Mouse (Mus musculus): ENCODE data around the gene Vps11. TPM values are rescaled to one million over a fixed set of nuclear protein-coding genes. Genes with fewer than 3 reads are reported as not detected.
A peak's percentile ranks its signal among the peaks of the same experiment; 100 is the strongest.

Gene Vps11
- polyA plus RNA-seq, 1 experiment from 2014 or later = 14.4 TPM

- peak; percentile 87 for ATAC-seq (ENCODE audit: low read depth)
- under 1% methylated on average over 88 of the region's 91 CpGs for WGBS (ENCODE audit: insufficient replicate concordance)
- Histone ChIP-seq H3K27ac (ENCODE audit: low read length) (peak within 1 kb of the TSS; percentile 99), H3K27me3 (ENCODE audit: control insufficient read depth, insufficient read depth, low read depth, low read length) (no peaks in the 10 kb centered on the region), H3K9me3 (replicated peaks; ENCODE audit: control insufficient read depth, low read length) (no peaks in the 10 kb centered on the region), H3K36me3 (ENCODE audit: control insufficient read depth, insufficient read depth) (peaks cover 65% of the 10 kb centered on the region), H3K9ac (ENCODE audit: low read depth, low read length) (peak within 1 kb of the TSS; percentile 96), H3K4me3 (ENCODE audit: low read depth, low read length) (peak within 1 kb of the TSS; percentile 85), H3K4me2 (ENCODE audit: low read depth, low read length) (peak within 1 kb of the TSS; percentile 79), H3K4me1 (ENCODE audit: control insufficient read depth, low read depth, low read length) (peaks cover 28% of the 10 kb centered on the region)
Measured at GRCm38 (mm10) chr9:44334396-44335330, 26.8 kb downstream of the Vps11 start, which contains the start of gene H2afx. Gene H2afx, plus strand, starts transcription at chr9:44334694.

- peak overlapping the region; percentile 61 for H3K4me2 ChIP-seq (ENCODE audit: low read depth, low read length)
- H3K27ac ChIP-seq (ENCODE audit: low read length) = peak overlapping the region; percentile 88
- no peaks in the 10 kb centered on the region for H3K27me3 ChIP-seq (ENCODE audit: control insufficient read depth, insufficient read depth, low read depth, low read length)
- H3K4me1 ChIP-seq (ENCODE audit: control insufficient read depth, low read depth, low read length) = peaks cover 28% of the 10 kb centered on the region
- 93% methylated on average over 13 of the region's 13 CpGs for WGBS (ENCODE audit: insufficient replicate concordance)
- peak overlapping the region; percentile 52 for H3K9ac ChIP-seq (ENCODE audit: low read depth, low read length)
- no peaks in the 10 kb centered on the region for H3K9me3 ChIP-seq (replicated peaks; ENCODE audit: control insufficient read depth, low read length)
- H3K4me3 ChIP-seq (ENCODE audit: low read depth, low read length) = peak overlapping the region; percentile 59
- H3K36me3 ChIP-seq (ENCODE audit: control insufficient read depth, insufficient read depth) = peaks cover 54% of the 10 kb centered on the region
- no peak for ATAC-seq (ENCODE audit: low read depth)
Measured at GRCm38 (mm10) chr9:44332918-44333638, 28.4 kb downstream of the Vps11 start.

- Histone ChIP-seq H3K4me2 (ENCODE audit: low read depth, low read length) (no peak overlapping the region), H3K27me3 (ENCODE audit: control insufficient read depth, insufficient read depth, low read depth, low read length) (no peaks in the 10 kb centered on the region), H3K36me3 (ENCODE audit: control insufficient read depth, insufficient read depth) (peaks cover 35% of the 10 kb centered on the region), H3K27ac (ENCODE audit: low read length) (no peak overlapping the region), H3K4me1 (ENCODE audit: control insufficient read depth, low read depth, low read length) (peaks cover 28% of the 10 kb centered on the region), H3K9me3 (replicated peaks; ENCODE audit: control insufficient read depth, low read length) (no peaks in the 10 kb centered on the region), H3K4me3 (ENCODE audit: low read depth, low read length) (no peak overlapping the region), H3K9ac (ENCODE audit: low read depth, low read length) (no peak overlapping the region)
- ATAC-seq (ENCODE audit: low read depth) = no peak
- WGBS (ENCODE audit: insufficient replicate concordance) = 81% methylated on average over 6 of the region's 6 CpGs
Measured at GRCm38 (mm10) chr9:44330736-44331135, 30.7 kb downstream of the Vps11 start.

- no peak for ATAC-seq (ENCODE audit: low read depth)
- peak overlapping the region; percentile 72 for H3K4me3 ChIP-seq (ENCODE audit: low read depth, low read length)
- 86% methylated on average over 5 of the region's 5 CpGs for WGBS (ENCODE audit: insufficient replicate concordance)
- 0 out of 2 replicates have a peak overlapping the region, but pooled peaks have one; percentile 4 for H3K27ac ChIP-seq (ENCODE audit: low read length)
- H3K27me3 ChIP-seq (ENCODE audit: control insufficient read depth, insufficient read depth, low read depth, low read length) = no peaks in the 10 kb centered on the region
- peaks cover 19% of the 10 kb centered on the region for H3K4me1 ChIP-seq (ENCODE audit: control insufficient read depth, low read depth, low read length)
- H3K4me2 ChIP-seq (ENCODE audit: low read depth, low read length) = peak overlapping the region; percentile 84
- H3K36me3 ChIP-seq (ENCODE audit: control insufficient read depth, insufficient read depth) = peaks cover 21% of the 10 kb centered on the region
- H3K9ac ChIP-seq (ENCODE audit: low read depth, low read length) = peak overlapping the region; percentile 86; the same call in 1 of the 2 replicates
- H3K9me3 ChIP-seq (replicated peaks; ENCODE audit: control insufficient read depth, low read length) = no peaks in the 10 kb centered on the region
Measured at GRCm38 (mm10) chr9:44327926-44328325, 33.5 kb downstream of the Vps11 start.

- Histone ChIP-seq H3K27ac (ENCODE audit: low read length) (peak overlapping the region; percentile 73), H3K9me3 (replicated peaks; ENCODE audit: control insufficient read depth, low read length) (no peaks in the 10 kb centered on the region), H3K4me3 (ENCODE audit: low read depth, low read length) (peak overlapping the region; percentile 72), H3K27me3 (ENCODE audit: control insufficient read depth, insufficient read depth, low read depth, low read length) (no peaks in the 10 kb centered on the region), H3K4me1 (ENCODE audit: control insufficient read depth, low read depth, low read length) (peaks cover 18% of the 10 kb centered on the region), H3K4me2 (ENCODE audit: low read depth, low read length) (peak overlapping the region; percentile 84), H3K9ac (ENCODE audit: low read depth, low read length) (peak overlapping the region; percentile 86), H3K36me3 (ENCODE audit: control insufficient read depth, insufficient read depth) (peaks cover 16% of the 10 kb centered on the region)
- under 1% methylated on average over 22 of the region's 22 CpGs for WGBS (ENCODE audit: insufficient replicate concordance)
- ATAC-seq (ENCODE audit: low read depth) = peak; percentile 37
Measured at GRCm38 (mm10) chr9:44327064-44327711, 34.3 kb downstream of the Vps11 start.

- peak; percentile 85 for ATAC-seq (ENCODE audit: low read depth)
- peak overlapping the region; percentile 86 for H3K9ac ChIP-seq (ENCODE audit: low read depth, low read length)
- peaks cover 10% of the 10 kb centered on the region; the same call in 1 of the 2 replicates for H3K36me3 ChIP-seq (ENCODE audit: control insufficient read depth, insufficient read depth)
- no peaks in the 10 kb centered on the region for H3K9me3 ChIP-seq (replicated peaks; ENCODE audit: control insufficient read depth, low read length)
- H3K4me1 ChIP-seq (ENCODE audit: control insufficient read depth, low read depth, low read length) = peaks cover 18% of the 10 kb centered on the region
- H3K4me3 ChIP-seq (ENCODE audit: low read depth, low read length) = peak overlapping the region; percentile 72
- H3K27me3 ChIP-seq (ENCODE audit: control insufficient read depth, insufficient read depth, low read depth, low read length) = no peaks in the 10 kb centered on the region
- H3K4me2 ChIP-seq (ENCODE audit: low read depth, low read length) = peak overlapping the region; percentile 84
- WGBS (ENCODE audit: insufficient replicate concordance) = 0% methylated on average over 38 of the region's 38 CpGs
- H3K27ac ChIP-seq (ENCODE audit: low read length) = peak overlapping the region; percentile 73
Measured at GRCm38 (mm10) chr9:44326371-44327063, 35.0 kb downstream of the Vps11 start.

GRCm38 (mm10) chr9:44325768-44326370 lies 35.6 kb downstream of the Vps11 start, which contains the start of gene Dpagt1:
Gene Dpagt1, plus strand, starts transcription at chr9:44326019.
- ATAC-seq (ENCODE audit: low read depth) = no peak
- 2% methylated on average over 12 of the region's 12 CpGs for WGBS (ENCODE audit: insufficient replicate concordance)

More at GRCm38 (mm10) chr9:44325768-44326370, 35.6 kb downstream of the Vps11 start, which contains the start of gene Dpagt1:
- Histone ChIP-seq H3K9ac (ENCODE audit: low read depth, low read length) (peak within 1 kb of the TSS; percentile 86), H3K27me3 (ENCODE audit: control insufficient read depth, insufficient read depth, low read depth, low read length) (no peaks in the 10 kb centered on the region), H3K4me3 (ENCODE audit: low read depth, low read length) (peak within 1 kb of the TSS; percentile 72), H3K9me3 (replicated peaks; ENCODE audit: control insufficient read depth, low read length) (no peaks in the 10 kb centered on the region), H3K27ac (ENCODE audit: low read length) (peak within 1 kb of the TSS; percentile 73), H3K36me3 (ENCODE audit: control insufficient read depth, insufficient read depth) (peaks cover 9% of the 10 kb centered on the region; the same call in 1 of the 2 replicates), H3K4me2 (ENCODE audit: low read depth, low read length) (peak within 1 kb of the TSS; percentile 84), H3K4me1 (ENCODE audit: control insufficient read depth, low read depth, low read length) (peaks cover 21% of the 10 kb centered on the region)

All from liver, embryonic 16.5 days (tissue).